Mouse (Mus musculus): ENCODE data around the gene Rprm.
A peak's percentile ranks its signal among the peaks of the same experiment; 100 is the strongest.

Rprm gene

DNA sequence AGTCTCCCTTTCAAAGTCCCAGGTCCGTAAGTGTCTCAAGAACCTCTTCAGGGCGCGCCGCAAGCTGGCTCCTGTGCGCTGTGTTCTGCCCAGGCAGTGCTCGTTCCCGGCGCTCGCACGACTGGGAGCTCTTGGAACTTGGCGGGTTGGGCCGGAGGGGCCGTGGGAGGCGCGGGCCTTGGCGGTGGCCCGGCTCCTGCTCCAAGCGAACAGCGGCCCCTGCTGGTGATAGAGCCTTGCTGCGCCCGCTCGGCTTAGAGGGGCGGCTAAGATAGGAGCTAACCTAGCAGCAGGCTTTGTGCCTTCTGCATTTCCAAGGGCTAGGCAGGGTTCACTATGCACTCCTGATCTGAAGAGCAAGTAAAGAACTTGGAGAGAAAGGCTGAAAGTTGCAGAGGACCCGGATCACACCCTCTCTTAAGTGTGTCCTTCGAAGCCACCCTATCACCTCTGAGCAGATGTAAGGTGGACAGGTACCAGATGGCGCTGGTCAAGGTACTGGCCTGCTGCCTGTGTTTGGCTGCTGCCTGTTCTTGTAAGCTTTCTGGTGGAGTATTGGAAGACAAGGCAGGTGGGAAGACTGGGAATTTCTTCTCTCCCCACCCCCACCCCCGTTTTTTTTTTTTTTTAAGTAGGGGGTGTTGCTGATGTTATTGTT lies at the start of gene Rprm:
Gene Rprm, minus strand, starts transcription at position 123 of the 658 bp plus-strand sequence.
- DNase-seq: peak; percentile 34 to 71

DNA sequence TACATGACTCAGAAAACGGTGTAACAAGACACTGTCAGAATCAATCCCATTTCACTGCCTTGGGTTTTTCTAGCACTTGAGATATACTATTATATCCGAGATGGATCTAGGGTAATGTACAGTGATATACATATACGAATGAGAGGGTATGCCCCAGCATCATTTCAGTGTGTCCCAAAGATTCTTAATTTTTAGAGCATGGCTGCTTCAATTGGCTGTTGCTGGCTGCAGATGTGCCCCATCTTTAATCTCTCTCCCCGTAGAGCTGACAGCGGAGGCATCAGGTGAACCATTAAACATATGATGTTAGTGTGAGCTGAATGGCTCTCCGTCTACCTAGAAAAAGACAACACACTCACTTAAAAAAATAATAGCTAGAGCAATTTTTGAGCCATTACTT lies 34.0 kb upstream of the Rprm start:
- DNase-seq: no peak

DNA sequence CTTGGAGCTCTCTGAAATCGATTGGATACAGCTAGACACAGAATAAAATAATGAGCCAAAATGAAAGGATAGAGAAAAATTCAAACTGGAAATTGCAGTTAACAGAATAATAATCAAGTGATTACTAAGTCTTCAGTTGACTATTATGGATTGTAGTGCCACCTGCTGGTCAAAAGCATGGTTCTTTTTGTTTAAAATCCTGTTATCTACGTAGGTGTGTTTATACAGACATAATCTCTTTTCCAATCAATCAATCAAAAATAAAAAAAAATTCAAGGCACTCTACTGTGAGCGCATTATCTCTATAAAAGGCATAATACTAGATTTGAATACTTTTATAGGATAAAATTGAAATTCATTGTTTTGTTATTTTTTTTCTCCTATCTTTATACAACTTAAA lies 33.5 kb upstream of the Rprm start:
- no peak for DNase-seq

DNA sequence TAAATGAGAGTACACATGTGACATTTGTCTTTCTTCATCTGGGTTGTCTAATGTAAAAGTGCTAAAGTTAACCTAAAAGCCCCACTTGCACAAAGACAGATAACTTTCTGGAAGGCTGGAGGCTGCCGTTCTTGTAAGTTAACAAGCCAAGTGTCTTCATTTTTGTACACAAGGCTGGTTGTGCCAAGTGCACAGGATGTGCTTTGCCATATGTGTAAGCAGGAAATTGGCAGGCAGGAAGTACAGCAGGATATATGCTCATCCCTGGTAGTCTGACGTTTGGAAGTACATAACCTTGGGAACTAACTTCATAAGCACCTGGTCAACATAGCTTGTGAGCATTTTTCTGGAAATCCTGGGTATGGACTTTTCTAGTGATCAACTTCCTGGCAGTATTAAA lies 25.9 kb upstream of the Rprm start:
- DNase-seq: no peak

DNA sequence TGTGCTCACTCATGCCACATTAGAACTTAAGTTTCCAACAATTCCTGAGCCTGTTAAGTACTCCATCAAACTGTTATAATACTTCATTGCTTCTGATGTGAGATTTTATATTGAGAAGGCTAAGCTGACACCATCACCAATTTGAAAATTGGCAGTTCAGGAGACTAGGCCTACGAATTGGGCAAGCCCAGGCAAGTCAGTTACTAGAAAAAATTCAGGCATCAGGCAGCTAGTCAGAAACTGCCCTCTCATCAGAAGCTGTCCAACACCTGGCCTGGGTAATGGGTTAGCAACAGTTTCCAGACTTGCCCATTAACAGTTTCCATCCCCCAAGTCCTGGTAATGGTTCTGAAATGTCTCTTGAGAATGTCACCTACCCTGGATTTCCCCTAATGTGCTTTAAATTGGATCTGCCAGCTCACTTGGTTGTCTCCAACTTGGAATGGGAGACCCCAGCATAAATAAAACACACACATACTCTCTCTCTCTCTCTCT lies 20.9 kb upstream of the Rprm start:
- no peak for DNase-seq

DNA sequence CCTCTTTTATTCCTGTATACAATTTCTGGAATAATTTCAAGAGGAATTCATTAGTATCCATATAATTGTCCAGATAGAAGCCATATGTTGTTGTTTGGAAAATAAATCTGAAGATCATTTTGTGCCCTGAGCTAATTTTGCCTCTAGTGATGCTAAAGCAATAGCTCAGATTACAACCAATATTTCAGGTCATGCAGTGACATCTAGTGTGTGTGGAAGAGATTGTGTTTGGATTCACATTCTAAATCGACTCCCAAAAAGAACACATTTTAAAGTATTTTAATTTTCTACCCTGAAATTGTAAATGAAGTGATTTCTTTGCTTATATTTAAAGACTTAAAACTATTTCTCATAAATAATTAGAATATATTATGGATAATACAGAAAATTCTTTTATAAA lies 14.6 kb upstream of the Rprm start:
- DNase-seq: no peak

DNA sequence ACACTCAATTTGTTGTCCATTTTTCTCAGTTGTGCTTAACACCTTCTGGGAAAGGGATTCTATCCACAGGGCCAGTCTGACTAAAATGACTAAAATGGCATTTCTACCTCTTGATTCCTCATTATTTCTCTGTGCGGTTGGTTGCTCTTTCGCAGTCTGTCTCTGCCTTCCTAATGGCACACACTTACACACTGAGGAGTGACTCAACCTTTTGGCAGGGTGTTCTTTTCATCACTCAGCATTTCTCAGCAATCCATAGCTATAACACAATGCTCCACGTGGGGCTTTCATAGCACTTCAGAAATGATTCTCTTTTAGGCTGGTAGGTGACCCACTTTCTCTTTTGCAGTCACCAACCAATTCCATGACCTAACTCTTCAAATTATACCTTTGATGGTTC lies 7.3 kb upstream of the Rprm start:
- DNase-seq: no peak

DNA sequence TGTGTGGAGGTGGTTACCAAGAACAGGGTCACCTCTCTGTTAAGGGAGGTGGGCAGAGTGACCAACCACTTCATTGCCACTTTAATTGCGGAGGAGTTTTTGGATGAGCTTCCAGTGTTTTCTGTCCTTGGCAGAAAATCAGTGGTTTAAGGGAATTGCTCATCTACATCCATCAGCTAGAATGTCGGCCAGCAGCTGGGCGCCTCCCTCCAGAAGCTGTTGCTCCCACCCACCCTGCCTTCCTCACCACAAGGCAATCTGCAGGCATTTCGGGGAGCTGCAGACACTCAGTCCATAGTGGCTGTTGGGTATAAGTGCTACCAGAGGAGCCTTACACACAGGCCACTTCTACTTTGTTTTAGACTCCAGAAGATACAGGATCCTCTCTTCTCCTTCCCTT lies 902 bp upstream of the Rprm start:
- DNase-seq: no peak

DNA sequence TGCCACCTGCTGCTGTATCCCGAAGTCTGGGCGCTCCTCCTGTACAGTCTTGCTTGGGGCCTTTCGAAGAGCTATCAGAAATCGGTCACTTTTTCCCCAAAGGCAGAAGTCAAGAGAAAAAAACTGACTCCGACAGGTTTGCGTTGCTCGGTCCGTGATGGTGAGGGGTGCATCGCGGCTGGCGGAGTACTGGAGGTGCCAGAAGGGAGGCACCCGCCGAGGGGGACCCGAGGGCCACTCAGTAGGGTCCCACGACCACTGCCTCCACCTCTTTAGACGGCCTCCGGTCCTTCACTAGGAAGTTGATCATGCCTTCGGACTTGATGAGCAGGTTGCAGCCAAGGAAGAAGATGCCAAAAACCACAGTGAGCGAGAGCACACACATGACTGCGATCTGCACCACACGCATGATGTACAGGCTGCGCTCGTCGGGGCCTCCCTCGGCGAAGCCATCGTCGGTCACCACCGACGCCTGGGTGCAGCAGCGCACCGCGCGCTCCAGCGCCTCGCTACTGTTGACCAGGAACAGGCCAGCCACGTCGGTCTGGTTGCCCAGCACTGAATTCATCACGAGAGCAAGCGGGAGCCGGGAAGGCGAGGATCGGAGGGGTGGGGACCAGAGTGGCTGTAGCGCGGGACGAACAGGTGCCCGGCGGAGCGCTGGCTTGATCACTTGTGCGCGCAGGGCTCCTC lies 469 bp downstream of the Rprm start:
- no peak for DNase-seq

DNA sequence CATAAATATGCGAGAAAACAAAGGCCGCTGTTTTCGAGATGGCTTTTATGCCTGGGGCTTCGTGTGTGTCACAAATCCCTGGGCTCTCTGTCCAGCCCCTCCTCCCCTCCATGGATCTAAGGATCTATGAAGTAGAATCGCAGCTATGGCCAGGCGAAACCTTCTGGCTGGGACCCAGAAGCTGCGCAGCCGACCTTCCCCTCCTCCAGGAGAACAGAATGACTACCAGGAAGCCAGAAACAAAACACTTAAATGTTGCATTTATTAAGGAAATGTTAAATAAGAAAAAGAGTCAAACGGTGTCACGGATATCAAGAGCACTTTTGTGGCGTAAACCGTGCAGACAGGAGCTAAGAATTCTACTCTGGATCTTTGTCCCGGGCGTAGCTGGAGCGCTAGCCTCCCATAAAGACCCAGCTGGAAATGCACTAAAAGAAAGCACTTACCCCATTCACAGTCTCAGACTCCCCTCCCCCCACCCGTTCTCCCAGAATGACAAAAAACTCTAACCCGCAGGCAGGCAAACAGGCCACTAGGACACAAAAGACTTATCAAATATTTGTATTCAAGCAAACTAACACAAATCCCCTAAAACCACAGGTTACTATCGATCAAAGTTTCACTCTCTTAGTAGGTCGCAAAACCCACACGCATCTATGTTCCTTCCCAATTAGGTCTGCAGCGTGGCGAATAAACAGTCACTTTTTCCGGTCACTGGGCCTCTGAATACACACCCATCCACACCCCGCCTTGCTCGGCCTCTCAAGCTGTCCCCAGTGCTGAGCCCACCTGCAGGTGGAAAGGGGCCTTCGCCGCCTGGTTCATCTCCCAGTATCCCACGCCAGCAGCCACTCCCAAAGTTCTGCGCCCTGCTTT lies 1.3 kb downstream of the Rprm start:
- no peak for DNase-seq

DNA sequence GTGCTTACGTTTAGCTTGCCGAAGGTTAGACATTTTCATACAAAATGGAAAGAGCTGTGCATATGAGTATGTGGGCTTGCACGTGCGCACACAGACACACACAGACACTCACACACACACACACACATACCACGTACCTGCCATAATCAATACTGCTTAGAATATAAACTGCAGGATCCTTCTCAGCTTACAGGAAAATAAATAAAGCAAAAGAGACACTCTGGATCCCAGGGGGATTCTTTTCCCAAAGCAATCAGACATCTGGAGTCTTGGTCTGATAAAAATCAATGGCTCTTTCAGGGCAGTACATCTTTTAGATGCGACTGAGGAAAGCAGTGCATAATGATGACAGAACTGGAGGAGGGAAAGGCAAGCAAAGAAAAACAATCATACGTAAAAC lies 6.4 kb downstream of the Rprm start:
- no peak for DNase-seq

DNA sequence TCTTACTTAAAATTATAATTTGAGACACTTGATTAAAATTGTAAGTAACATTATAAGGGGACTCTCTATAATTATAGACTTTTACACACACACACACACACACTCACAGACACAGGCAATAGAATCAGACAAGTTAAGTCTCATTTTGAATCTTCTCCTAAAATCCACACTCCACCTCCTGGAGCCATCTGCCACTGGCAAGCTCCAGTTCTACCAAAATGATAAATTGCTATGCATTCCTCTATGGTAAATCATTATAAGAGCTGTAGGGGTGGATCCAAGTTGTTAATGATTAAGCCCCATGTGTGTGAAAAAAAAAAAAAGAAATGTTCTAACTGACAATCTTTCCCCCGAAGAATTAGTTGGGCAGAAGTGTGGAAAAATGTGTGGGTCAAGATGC lies 13.8 kb downstream of the Rprm start:
- DNase-seq: no peak

DNA sequence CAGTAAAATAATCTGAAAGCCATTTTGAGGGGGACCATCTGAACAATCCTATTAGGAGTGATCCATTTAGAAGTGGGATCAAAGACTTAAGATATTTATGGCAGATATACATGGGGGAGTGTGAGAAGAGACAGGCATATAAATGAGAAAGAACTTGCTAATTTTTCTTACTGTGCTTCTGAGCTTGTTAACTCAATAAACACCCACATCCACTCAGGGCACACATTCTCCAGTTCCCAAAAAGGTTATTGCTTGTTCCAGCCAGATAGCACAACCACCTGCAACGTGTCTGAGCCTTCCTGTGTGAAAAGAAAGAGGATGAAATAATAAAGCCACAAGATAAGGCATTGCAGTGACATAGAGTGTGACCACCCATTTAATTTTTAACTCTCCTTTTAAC lies 22.9 kb downstream of the Rprm start:
- no peak for DNase-seq

DNA sequence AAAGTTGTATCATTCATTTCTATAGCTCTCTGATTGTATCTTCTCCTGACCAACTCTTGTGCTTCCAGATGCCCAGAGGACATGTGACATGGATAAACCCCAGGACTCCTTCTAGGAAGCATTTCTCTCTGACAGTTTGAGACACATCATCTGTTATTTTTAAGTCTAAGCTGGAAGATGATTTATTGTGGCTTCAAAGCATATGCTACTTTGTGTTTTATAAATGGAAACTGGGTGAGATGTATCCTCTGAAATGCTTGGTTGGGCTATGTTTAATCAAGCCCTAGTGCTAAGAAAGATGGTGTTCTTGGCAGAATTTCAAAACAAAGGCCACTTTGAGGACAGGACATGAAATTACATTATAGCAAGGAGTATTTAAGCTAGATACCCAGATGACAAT lies 24.3 kb downstream of the Rprm start:
- DNase-seq: no peak

Measured in spleen, adult 18-20 months (tissue).